Mouse (Mus musculus) cerebellum, postnatal 25 days (tissue): ENCODE results near the gene Atg16l2.

ENCODE experiments used
- DNase-seq, 2 experiments: peaks; one replicate each; pipeline ENCODE4 v3.0.0; 2021; ENCODE audit warnings: mixed read lengths in 2 of 2

Gene Atg16l2

GRCm38 (mm10) chr7:101213515-101214263 is 88.4 kb downstream of the Atg16l2 start:
- DNase-seq: no peak
